Mouse (Mus musculus) liver, embryonic 14.5 days (tissue): ENCODE results near the gene Ccdc27.

ENCODE experiments used
- CTCF ChIP-seq: IDR thresholded peaks from 2 replicates; pipeline ENCODE4 v1.5.1; 2016; ENCODE audit warnings: antibody characterized with exemption, low read depth, control low read depth
- EP300 ChIP-seq: IDR thresholded peaks from 2 replicates; pipeline ENCODE4 v1.6.1; 2016; ENCODE audit warnings: antibody characterized with exemption, low read depth

DNA sequence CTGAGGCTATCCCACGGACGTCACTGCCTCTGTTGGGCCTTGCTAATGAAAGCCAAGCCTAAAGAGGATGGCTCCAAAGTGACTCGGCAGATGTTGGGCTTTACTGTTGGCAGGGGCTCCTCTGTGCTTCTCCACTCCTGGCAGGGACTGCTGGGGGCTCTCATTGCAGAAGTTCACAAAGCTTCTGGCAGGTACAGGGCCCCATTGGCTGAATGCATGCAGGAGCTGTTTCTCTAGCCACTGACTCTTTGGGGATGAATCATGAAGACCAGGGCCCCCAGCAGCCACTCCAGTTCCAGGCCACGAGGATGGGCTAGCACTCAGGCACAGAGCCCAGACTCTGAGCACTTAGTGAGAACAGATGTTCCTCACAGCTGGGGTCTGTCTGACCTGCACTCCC lies 15.2 kb upstream of the Ccdc27 start:
- TF ChIP-seq CTCF (no peak), EP300 (no peak)
